Mouse (Mus musculus) gastrocnemius, postnatal 36 days (tissue): ENCODE data around the gene Lix1. TPM values are rescaled to one million over a fixed set of nuclear protein-coding genes. Genes with fewer than 3 reads are reported as not detected.
A peak's percentile ranks its signal among the peaks of the same experiment; 100 is the strongest.

Experiments used
- DNase-seq, 2 experiments: peaks; one replicate each; pipeline ENCODE4 v3.0.0; 2022
- intact Hi-C: fragments of 180-260 bp; cut with DNase I; formaldehyde crosslinking; loops from one replicate; pipeline ENCODE4 v1.15.1; 2025
- total RNA-seq, 2 experiments: library from RNA; stranded (reverse); gene quantifications; 2 replicates each; pipeline ENCODE4 v1.2.3; 2021

Gene Lix1
- total RNA-seq, 2 experiments from 2014 or later: 1.4 to 2.0 TPM

- intact Hi-C loops: no loop called here
- no peak for DNase-seq
Measured at GRCm38 (mm10) chr17:17408720-17409478, 6.4 kb downstream of the Lix1 start.

GRCm38 (mm10) chr17:17409601-17410000 is 7.1 kb downstream of the Lix1 start:
- intact Hi-C loops: no loop called here
- DNase-seq: no peak

GRCm38 (mm10) chr17:17411443-17411842 is 9.0 kb downstream of the Lix1 start:
- DNase-seq: no peak
- intact Hi-C loops: no loop called here

- intact Hi-C loops: no loop called here
- no peak for DNase-seq
Measured at GRCm38 (mm10) chr17:17412176-17412575, 9.7 kb downstream of the Lix1 start.

- DNase-seq: no peak
- intact Hi-C loops: no loop called here
Measured at GRCm38 (mm10) chr17:17414206-17414605, 11.7 kb downstream of the Lix1 start.

GRCm38 (mm10) chr17:17424609-17425307 is 22.3 kb downstream of the Lix1 start:
- no peak for DNase-seq
- intact Hi-C loops: no loop called here

- no peak for DNase-seq
- intact Hi-C loops: no loop called here
Measured at GRCm38 (mm10) chr17:17425308-17425813, 22.9 kb downstream of the Lix1 start.

GRCm38 (mm10) chr17:17425906-17426305 is 23.4 kb downstream of the Lix1 start:
- no peak for DNase-seq
- intact Hi-C loops: no loop called here

- intact Hi-C loops: no loop called here
- DNase-seq: no peak
Measured at GRCm38 (mm10) chr17:17428888-17429287, 26.4 kb downstream of the Lix1 start.

- no peak for DNase-seq
- intact Hi-C loops: no loop called here
Measured at GRCm38 (mm10) chr17:17433679-17434078, 31.2 kb downstream of the Lix1 start.

- DNase-seq: no peak
- intact Hi-C loops: no loop called here
Measured at GRCm38 (mm10) chr17:17438576-17439191, 36.2 kb downstream of the Lix1 start.

GRCm38 (mm10) chr17:17441876-17442498 is 39.5 kb downstream of the Lix1 start:
- DNase-seq: no peak
- intact Hi-C loops: no loop called here

- intact Hi-C loops: no loop called here
- no peak for DNase-seq
Measured at GRCm38 (mm10) chr17:17444297-17444886, 41.9 kb downstream of the Lix1 start.

- intact Hi-C loops: no loop called here
- no peak for DNase-seq
Measured at GRCm38 (mm10) chr17:17446683-17447082, 44.2 kb downstream of the Lix1 start.

- intact Hi-C loops: no loop called here
- no peak for DNase-seq
Measured at GRCm38 (mm10) chr17:17447821-17448220, 45.3 kb downstream of the Lix1 start.

GRCm38 (mm10) chr17:17448737-17449440 is 46.4 kb downstream of the Lix1 start:
- peak; percentile 15 to 35 for DNase-seq
- intact Hi-C loops: no loop called here

- intact Hi-C loops: no loop called here
- no peak for DNase-seq
Measured at GRCm38 (mm10) chr17:17449441-17449770, 46.9 kb downstream of the Lix1 start.

- intact Hi-C loops: no loop called here
- no peak for DNase-seq
Measured at GRCm38 (mm10) chr17:17451102-17451501, 48.6 kb downstream of the Lix1 start.

- intact Hi-C loops: no loop called here
- DNase-seq: no peak
Measured at GRCm38 (mm10) chr17:17452617-17453016, 50.1 kb downstream of the Lix1 start.

- intact Hi-C loops: no loop called here
Measured at GRCm38 (mm10) chr17:17454573-17454972, 52.1 kb downstream of the Lix1 start.

More at GRCm38 (mm10) chr17:17454573-17454972, 52.1 kb downstream of the Lix1 start:
- no peak for DNase-seq
